Mouse (Mus musculus): ENCODE measurements around the gene Nap1l1. TPM values are rescaled to one million over a fixed set of nuclear protein-coding genes. Genes with fewer than 3 reads are reported as not detected.

The Nap1l1 gene
- total RNA-seq, 2 experiments from 2014 or later, result 55.0 to 60.9 TPM

GRCm38 (mm10) chr10:111509981-111510380 lies 37.0 kb downstream of the Nap1l1 start:
- intact Hi-C loops (cut with DNase I), result loop anchor here (5.0 kb wide), 1 partner anchor 92 kb away; no protein-coding TSS in a partner anchor

DNA sequence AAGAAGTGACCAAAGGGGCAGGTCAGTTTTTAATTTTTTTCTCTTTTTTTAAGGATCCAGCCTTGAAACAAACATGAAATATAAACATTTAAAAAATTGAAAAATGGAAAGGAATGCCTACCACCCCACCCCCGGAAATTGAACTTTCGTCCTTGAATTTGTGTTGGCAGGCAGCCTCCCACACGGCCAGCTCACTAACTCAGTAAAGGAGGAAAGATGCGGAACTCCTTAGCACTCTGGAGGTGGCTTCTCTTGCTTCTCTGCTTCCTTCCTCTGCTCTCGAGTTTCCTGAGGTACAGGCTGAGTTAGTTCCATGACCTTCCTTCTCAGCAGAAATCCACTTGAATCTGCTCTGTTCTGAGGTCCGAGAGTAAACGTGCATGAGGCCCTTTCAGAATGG lies 37.8 kb downstream of the Nap1l1 start:
- intact Hi-C loops (cut with DNase I), result no loop called here
- DNase-seq (ENCODE audit: low spot score), result no peak

More at GRCm38 (mm10) chr10:111509981-111510380, 37.0 kb downstream of the Nap1l1 start:
- DNase-seq (ENCODE audit: low spot score), result no peak

DNA sequence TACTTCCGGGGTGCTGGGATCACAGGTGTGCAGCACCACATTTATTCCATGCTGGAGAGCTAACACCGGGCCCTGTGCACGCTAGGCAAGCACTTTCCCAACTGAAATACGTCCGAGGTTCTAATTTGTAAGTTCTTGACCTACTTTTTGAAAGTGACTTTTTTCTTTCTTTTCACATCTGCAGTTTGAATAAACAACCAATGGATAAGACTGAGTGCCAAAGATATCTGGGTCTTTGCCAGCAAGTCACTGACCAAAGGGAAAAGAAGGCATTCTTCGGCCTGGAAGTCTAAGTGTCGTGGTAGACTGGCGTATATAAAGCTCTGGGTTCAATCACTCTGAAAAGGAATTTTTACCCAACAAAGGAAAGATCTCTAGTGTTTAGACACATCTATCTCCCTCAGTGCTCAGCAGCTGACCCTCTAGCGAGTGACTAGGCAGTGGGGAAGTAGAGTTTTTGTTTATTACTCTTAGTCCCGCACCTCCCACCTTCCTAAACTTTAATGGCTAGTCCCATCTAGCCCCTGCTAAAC lies 39.1 kb downstream of the Nap1l1 start:
- DNase-seq (ENCODE audit: low spot score), result no peak
- intact Hi-C loops (cut with DNase I), result no loop called here

GRCm38 (mm10) chr10:111514282-111514885 lies 41.4 kb downstream of the Nap1l1 start:
- no peak for DNase-seq (ENCODE audit: low spot score)
- intact Hi-C loops (cut with DNase I), result no loop called here

- intact Hi-C loops (cut with DNase I), result no loop called here
Measured at GRCm38 (mm10) chr10:111515071-111516010, 42.3 kb downstream of the Nap1l1 start.

DNA sequence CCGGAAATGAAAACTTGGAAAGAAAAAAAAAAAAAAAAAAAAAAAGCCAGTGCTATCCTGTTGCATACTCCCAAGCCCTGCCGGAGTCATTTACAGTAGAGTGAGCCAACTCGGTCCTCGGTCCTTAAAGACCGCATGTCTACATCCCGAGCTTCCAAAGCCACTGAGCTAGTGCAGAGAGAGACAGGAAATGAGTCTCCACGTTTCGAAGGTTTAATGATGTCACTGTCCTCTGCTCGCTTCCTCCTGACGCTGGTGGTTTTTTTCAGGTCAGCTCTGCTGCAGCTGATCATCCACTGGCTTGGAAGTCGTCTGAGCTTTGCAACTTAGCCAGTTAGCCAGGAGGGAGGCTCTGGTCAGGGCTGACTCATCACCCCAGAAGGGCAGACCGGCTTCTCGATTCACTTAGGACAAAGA lies 43.2 kb downstream of the Nap1l1 start:
- intact Hi-C loops (cut with DNase I), result no loop called here
- peak; percentile 26 for DNase-seq (ENCODE audit: low spot score)

More at GRCm38 (mm10) chr10:111515071-111516010, 42.3 kb downstream of the Nap1l1 start:
- DNase-seq (ENCODE audit: low spot score), result no peak

DNA sequence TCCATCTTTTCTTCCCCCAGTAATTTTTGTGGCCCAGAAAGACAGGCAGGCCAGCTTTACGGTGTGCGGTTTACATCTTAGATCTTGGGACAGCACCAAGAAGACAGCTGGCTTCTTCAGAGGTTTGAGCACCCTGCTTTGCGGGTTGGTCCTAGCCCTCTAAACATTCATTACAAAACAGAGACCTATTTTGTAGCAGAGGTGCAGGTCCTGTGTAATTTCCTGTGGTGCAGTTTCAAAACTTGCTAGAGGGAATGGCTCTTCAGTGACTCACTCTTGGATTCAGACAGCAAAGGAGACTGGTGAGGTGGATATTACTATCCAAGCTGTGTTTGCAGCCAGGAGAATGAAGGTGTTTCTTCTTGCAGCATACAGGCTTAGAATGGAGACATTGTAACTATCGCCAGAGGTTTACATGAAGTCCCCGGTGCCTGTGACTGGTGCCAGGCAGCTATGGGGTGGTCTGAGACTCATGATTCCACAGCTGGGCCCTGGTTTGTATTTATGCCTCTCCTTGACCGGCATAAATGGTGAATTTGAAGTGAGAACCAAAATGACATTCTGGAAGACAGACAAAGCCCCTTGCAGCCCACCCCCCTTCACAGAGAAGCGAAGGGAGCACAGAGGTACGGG lies 43.9 kb downstream of the Nap1l1 start:
- intact Hi-C loops (cut with DNase I), result no loop called here
- DNase-seq (ENCODE audit: low spot score), result no peak

GRCm38 (mm10) chr10:111518350-111518749 lies 45.3 kb downstream of the Nap1l1 start:
- intact Hi-C loops (cut with DNase I), result no loop called here
- DNase-seq (ENCODE audit: low spot score), result no peak

DNA sequence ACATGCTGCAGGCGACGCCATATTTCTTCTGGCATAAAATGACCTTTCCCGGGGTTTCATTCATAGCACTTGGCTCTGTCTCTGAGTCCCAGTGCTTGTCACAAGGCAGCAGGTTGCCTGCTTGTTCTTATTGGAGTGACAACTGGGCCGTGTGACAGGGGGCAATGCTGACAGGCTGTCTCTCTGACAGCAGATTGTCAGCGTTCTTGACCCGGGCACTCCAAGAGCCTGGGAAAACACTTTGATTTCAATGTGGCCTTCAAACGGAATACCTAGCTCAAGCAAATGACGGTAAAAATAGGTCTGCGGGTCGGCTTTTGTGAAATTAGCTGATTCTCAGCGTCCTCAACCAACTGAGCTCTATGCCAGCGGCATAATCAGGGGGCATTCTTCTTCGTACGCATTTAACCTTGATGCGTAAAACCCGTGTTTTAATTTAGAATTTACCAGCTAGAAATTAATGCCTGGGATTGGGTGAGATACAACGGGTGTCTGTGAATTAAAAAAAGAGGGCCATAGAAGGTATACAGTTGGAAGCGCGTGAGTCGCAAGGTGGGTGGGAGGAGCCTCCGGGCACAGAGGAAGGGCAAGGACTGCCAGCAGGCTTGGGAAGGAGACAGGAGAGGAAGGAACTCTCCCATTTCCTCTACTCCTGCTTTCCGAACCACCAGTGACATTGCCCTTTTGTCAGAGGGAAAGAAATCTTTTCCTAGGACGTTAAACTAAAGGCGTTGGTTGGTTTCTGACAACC lies 46.8 kb downstream of the Nap1l1 start:
- DNase-seq (ENCODE audit: low spot score), result peak; percentile 23
- intact Hi-C loops (cut with DNase I), result no loop called here

- DNase-seq (ENCODE audit: low spot score), result no peak
- intact Hi-C loops (cut with DNase I), result no loop called here
Measured at GRCm38 (mm10) chr10:111520621-111521020, 47.6 kb downstream of the Nap1l1 start.

GRCm38 (mm10) chr10:111521636-111522035 lies 48.6 kb downstream of the Nap1l1 start:
- intact Hi-C loops (cut with DNase I), result no loop called here
- DNase-seq (ENCODE audit: low spot score), result no peak

- intact Hi-C loops (cut with DNase I), result no loop called here
Measured at GRCm38 (mm10) chr10:111522230-111522629, 49.2 kb downstream of the Nap1l1 start.

DNA sequence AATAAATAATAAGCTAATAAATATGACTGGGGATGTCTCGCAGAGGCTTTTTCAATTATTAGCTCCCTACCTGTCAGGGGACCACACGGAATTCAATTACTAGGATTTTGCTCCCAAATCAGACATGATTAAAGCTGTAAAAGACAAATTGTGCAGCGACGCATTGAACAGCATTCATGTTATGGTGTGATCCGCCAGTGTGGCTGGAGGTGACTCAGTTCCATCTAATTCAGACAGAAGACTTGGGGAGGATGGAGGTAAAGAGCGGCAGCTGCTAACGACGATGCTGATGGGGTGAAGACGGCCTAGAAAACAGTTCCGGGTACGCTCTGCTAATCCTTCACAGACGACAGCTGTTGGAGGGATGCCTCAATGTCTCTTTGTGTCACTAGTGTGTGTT lies 50.9 kb downstream of the Nap1l1 start:
- no peak for DNase-seq (ENCODE audit: low spot score)
- intact Hi-C loops (cut with DNase I), result no loop called here

More at GRCm38 (mm10) chr10:111522230-111522629, 49.2 kb downstream of the Nap1l1 start:
- DNase-seq (ENCODE audit: low spot score), result no peak

- intact Hi-C loops (cut with DNase I), result no loop called here
- no peak for DNase-seq (ENCODE audit: low spot score)
Measured at GRCm38 (mm10) chr10:111527057-111527456, 54.0 kb downstream of the Nap1l1 start.

- DNase-seq (ENCODE audit: low spot score), result no peak
- intact Hi-C loops (cut with DNase I), result no loop called here
Measured at GRCm38 (mm10) chr10:111527613-111528012, 54.6 kb downstream of the Nap1l1 start.

GRCm38 (mm10) chr10:111528283-111528682 lies 55.3 kb downstream of the Nap1l1 start:
- intact Hi-C loops (cut with DNase I), result no loop called here

DNA sequence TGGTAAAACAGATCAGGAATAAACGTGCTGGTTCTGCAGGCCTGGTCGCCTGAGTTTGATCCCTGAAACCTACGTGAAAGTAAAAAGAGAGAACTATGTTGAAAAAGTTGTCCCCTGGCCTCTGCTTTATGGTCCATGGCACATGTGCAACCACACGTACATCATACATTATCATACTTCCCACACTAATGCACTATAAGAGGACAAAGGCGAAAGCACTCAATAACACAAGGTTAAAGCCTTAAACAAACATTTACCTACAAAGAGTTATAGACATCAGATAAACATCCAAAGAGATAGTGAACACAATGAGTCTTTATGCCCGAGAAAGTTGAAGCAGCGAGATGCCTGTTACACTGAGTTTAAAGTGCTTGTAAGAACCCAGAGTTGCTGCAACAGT lies 57.4 kb downstream of the Nap1l1 start:
- DNase-seq (ENCODE audit: low spot score), result no peak
- intact Hi-C loops (cut with DNase I), result no loop called here

More at GRCm38 (mm10) chr10:111528283-111528682, 55.3 kb downstream of the Nap1l1 start:
- DNase-seq (ENCODE audit: low spot score), result no peak

GRCm38 (mm10) chr10:111534691-111535090 lies 61.7 kb downstream of the Nap1l1 start:
- intact Hi-C loops (cut with DNase I), result no loop called here
- no peak for DNase-seq (ENCODE audit: low spot score)

DNA sequence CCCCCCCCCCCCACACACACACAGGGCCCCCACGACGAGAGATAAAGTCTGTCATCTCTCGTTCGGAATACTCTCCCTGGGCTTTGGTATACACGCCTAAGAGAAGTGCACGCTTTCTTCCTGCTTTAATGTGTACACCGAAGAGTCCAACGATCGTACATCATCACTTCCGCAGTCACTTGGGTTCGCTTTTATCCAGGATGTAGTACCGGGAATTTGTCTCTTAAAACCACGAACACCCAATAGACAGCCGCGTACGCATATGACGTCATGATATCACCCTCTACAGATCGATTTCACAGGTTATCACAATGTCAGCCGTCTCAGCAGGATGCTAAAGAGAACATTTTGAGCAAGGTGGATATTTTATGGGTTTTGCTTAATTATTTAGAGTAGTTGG lies 64.4 kb downstream of the Nap1l1 start:
- DNase-seq (ENCODE audit: low spot score), result no peak

More for the DNA sequence above, 64.4 kb downstream of the Nap1l1 start:
- intact Hi-C loops (cut with DNase I), result no loop called here

All from heart, postnatal 25 days (tissue).